Comparison of ENCODE assay signal across 13 mouse cellular contexts in the genomic region with DNA sequence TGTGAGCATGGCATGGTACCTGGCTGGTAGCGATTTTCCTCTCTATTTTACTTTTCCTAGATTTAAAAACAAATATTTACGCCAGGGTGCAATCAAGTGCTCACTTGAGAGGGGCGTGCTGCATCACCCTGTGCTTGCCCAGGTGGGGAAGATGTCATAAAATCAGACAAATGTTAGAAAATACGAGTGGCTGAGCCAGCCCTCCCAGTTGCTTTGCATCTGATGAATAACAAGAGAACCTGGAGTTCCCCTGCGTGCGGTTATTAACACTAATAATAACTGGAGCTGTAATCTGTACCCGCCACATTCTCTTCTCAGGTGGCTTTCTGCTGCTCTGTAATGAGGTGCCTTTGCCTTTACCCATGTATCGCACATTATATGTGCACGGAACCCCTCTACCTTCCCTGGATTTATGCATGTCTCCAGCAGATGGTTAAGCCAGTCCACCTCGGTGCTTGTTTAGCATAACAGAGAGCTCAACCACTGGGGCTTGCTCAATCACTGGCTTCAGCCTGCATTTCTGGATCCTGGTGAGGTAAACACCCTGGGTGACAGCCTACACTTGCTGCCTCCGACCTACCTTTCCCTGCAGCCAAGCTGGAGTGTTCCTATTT.
A peak's percentile ranks its signal among the peaks of the same experiment; 100 is the strongest.
DNase-seq lines count a peak whose midpoint lies in the region; ATAC-seq and TF ChIP-seq lines count a peak whose summit lies in the region.
"Had no signal": no experiment of that assay in that cellular context is flagged by ENCODE, and none has a peak within 500 bp of the region (broad histone marks: within the 10 kb centered on the region; RNA-seq: fewer than 3 reads in every experiment).

No protein-coding gene starts in this region.

- no peak for DNase-seq in heart, postnatal 36 days
- no peak for DNase-seq in forebrain, embryonic 11.5 days (ENCODE audit: low spot score)
- no peak for DNase-seq in retina, postnatal 1 day
- DNase-seq in testis, postnatal 14 days (ENCODE audit: low spot score) = no peak
- DNase-seq in cerebellum, adult 18-20 months = no peak
- DNase-seq: B cell, adult 2 months; kidney, postnatal 14 days; thymus, adult 2 months had no signal

- ATAC-seq in heart, embryonic 12.5 days (ENCODE audit: insufficient number of reproducible peaks, low FRiP score) = no peak
- no peak for ATAC-seq in forebrain, embryonic 11.5 days (replicated peaks; ENCODE audit: low FRiP score)
- ATAC-seq in limb, embryonic 12.5 days (ENCODE audit: insufficient number of reproducible peaks, insufficient read depth, low FRiP score, low TSS enrichment, low read depth) = no peak
- ATAC-seq: activated CD4-positive, CD25-positive, alpha-beta regulatory T cell, adult 4 months had no signal

- no peaks in the 10 kb centered on the region for H3K36me3 ChIP-seq in heart, embryonic 12.5 days
- no peaks in the 10 kb centered on the region for H3K36me3 ChIP-seq in E14TG2a.4 (ENCODE audit: insufficient read depth, low read length)
- no peaks in the 10 kb centered on the region for H3K36me3 ChIP-seq in forebrain, embryonic 11.5 days (ENCODE audit: control insufficient read depth, insufficient read depth, low read length)
- H3K36me3 ChIP-seq in limb, embryonic 12.5 days = no peaks in the 10 kb centered on the region
- H3K36me3 ChIP-seq: limb, embryonic 15.5 days had no signal

- peak overlapping the region; percentile 64 for H3K4me2 ChIP-seq in heart, embryonic 12.5 days
- H3K4me2 ChIP-seq in forebrain, embryonic 11.5 days (ENCODE audit: low read depth, low read length, severe bottlenecking) = peak overlapping the region; percentile 35; the same call in 1 of the 2 replicates
- H3K4me2 ChIP-seq in limb, embryonic 12.5 days = peak overlapping the region; percentile 44
- H3K4me2 ChIP-seq: limb, embryonic 15.5 days had no signal

- WGBS in heart, embryonic 12.5 days = 14% methylated on average over 11 of the region's 11 CpGs
- 25% methylated on average over 11 of the region's 11 CpGs for WGBS in forebrain, embryonic 11.5 days
- WGBS in limb, embryonic 12.5 days = 12% methylated on average over 11 of the region's 11 CpGs

- H3K27me3 ChIP-seq in heart, embryonic 12.5 days (replicated peaks) = no peaks in the 10 kb centered on the region
- no peaks in the 10 kb centered on the region for H3K27me3 ChIP-seq in E14TG2a.4 (ENCODE audit: insufficient read depth, low read length)
- no peaks in the 10 kb centered on the region for H3K27me3 ChIP-seq in forebrain, embryonic 11.5 days (ENCODE audit: control insufficient read depth, insufficient read depth, low read length)
- peaks cover 15% of the 10 kb centered on the region; the same call in 1 of the 2 replicates for H3K27me3 ChIP-seq in limb, embryonic 12.5 days
- H3K27me3 ChIP-seq: limb, embryonic 15.5 days had no signal

- peak overlapping the region; percentile 35 for H3K4me3 ChIP-seq in heart, embryonic 12.5 days
- H3K4me3 ChIP-seq in E14TG2a.4 (replicated peaks; ENCODE audit: low read length) = 0 out of 2 replicates have a peak overlapping the region, but pooled peaks have one; percentile 23
- H3K4me3 ChIP-seq in forebrain, embryonic 11.5 days (ENCODE audit: low read depth, low read length) = no peak overlapping the region
- H3K4me3 ChIP-seq in limb, embryonic 12.5 days (replicated peaks) = peak overlapping the region; percentile 18; the same call in 1 of the 2 replicates
- H3K4me3 ChIP-seq: limb, embryonic 15.5 days had no signal

- H3K27ac ChIP-seq in heart, embryonic 12.5 days (ENCODE audit: poor library complexity, severe bottlenecking) = no peak overlapping the region
- H3K27ac ChIP-seq in forebrain, embryonic 11.5 days (ENCODE audit: low read depth, low read length) = no peak overlapping the region
- H3K27ac ChIP-seq in limb, embryonic 12.5 days = no peak overlapping the region
- H3K27ac ChIP-seq: limb, embryonic 15.5 days had no signal

- TF ChIP-seq CTCF in E14TG2a.4 (conservative IDR thresholded peaks at IDR 0.05; ENCODE audit: low read length) = no peak

- intact Hi-C loops in heart, postnatal 36 days (cut with DNase I) = no loop called here

- no peak overlapping the region for H3K9ac ChIP-seq in heart, embryonic 12.5 days
- H3K9ac ChIP-seq in forebrain, embryonic 11.5 days (ENCODE audit: low read length) = no peak overlapping the region
- H3K9ac ChIP-seq in limb, embryonic 12.5 days (replicated peaks) = no peak overlapping the region
- H3K9ac ChIP-seq: limb, embryonic 15.5 days had no signal

- no peaks in the 10 kb centered on the region for H3K9me3 ChIP-seq in heart, embryonic 12.5 days (replicated peaks)
- no peaks in the 10 kb centered on the region for H3K9me3 ChIP-seq in E14TG2a.4 (ENCODE audit: low read length)
- no peaks in the 10 kb centered on the region for H3K9me3 ChIP-seq in forebrain, embryonic 11.5 days (ENCODE audit: control insufficient read depth, low read length)
- H3K9me3 ChIP-seq in limb, embryonic 12.5 days = no peaks in the 10 kb centered on the region
- H3K9me3 ChIP-seq: limb, embryonic 15.5 days had no signal

- no peaks in the 10 kb centered on the region for H3K4me1 ChIP-seq in heart, embryonic 12.5 days (replicated peaks)
- peaks cover 15% of the 10 kb centered on the region for H3K4me1 ChIP-seq in E14TG2a.4 (replicated peaks; ENCODE audit: low read depth, low read length)
- peaks cover 2% of the 10 kb centered on the region; the same call in 1 of the 2 replicates for H3K4me1 ChIP-seq in forebrain, embryonic 11.5 days (replicated peaks; ENCODE audit: control insufficient read depth, insufficient read depth, low read length)
- no peaks in the 10 kb centered on the region for H3K4me1 ChIP-seq in limb, embryonic 12.5 days (replicated peaks)
- H3K4me1 ChIP-seq: limb, embryonic 15.5 days had no signal
